Mouse (Mus musculus): ENCODE measurements around the gene Fsd1. TPM values are rescaled to one million over a fixed set of nuclear protein-coding genes. Genes with fewer than 3 reads are reported as not detected.

The Fsd1 gene
- total RNA-seq, 4 experiments from 2014 or later = 0.87 to 3.4 (median 2.9) TPM

DNA sequence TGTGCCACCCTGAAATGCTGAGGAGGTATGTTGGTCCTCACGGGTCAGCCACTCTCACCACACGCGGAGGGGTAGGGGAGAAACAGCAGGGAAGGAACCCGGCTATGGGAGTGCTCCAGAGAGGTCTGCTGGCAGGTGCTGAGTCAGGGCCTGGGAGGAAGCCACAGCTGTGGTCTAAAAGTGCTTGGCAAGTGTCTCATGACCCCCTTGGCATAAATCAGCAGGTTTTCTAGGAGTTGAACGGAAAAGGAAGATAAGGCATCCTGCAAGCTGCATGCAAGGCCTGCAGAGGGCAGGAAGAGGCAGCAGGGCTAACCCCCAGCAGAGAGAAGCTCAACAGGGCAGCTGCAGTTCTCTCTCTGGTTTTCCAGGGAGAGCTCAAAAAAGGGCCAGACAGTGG, 44.6 kb downstream of the Fsd1 start:
- DNase-seq = peak; percentile 50

DNA sequence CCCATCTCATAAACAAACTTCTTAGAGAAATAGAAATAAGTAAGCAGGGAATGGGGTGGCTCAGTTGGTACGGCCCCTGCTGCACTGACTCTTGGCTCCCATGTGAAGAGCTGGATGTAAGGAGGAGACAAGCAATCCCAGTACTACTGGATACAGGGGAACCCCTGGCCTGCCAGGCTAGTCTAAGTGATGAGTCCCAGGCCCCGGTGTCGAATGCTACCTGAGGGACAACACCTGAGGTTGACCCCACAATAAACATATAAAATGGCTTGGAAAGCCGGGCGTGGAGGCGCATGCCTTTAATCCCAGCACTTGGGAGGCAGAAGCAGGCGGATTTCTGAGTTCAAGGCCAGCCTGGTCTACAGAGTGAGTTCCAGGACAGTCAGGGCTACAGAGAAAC, 45.1 kb downstream of the Fsd1 start:
- DNase-seq = peak; percentile 13

DNA sequence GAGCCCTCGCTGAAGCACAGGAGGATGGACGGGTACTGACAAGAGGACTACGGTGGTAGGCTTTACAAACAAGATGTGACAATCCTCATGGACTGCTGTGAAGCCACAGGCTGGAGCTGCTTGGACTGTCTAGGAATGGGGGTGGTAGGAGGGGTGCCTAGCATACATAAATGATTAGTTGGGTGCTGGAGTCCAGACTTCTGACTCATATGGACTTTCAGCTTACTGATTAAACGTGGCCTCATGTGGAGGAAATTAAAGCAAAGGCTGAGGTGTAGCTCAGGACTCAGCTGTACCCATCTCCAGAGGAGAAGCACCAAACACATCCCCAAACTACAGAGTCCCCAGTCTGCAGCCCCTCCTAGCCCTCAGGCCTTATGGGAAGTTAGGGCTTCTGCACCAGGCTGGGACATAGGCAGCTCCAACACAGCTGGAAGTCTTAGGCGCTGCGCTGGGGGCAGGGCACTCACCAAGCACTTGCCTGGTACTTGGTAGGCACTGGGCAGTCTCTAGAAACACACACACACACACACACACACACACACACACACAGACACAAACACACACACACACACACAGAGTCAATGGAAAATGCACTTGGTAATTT, 45.9 kb downstream of the Fsd1 start:
- DNase-seq = no peak

DNA sequence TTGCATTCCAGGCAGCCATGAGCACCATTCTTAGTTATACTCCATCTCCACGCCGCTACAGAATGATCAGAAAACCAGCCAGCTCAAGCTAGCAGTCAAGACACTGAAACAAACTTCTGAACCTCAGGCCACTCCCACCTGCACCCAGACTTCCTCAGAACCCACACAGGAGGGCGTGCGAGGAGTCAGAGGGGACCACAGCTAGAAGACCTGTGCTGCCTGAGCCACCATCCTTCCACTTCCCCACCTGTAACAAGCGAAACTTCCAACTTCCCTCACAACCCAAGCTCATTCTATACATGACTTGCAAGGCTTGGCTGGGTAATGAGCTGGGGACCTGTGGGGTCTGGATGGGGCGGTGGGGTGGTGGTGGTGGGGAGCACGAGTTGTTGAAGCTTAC, 46.5 kb downstream of the Fsd1 start:
- DNase-seq = no peak

DNA sequence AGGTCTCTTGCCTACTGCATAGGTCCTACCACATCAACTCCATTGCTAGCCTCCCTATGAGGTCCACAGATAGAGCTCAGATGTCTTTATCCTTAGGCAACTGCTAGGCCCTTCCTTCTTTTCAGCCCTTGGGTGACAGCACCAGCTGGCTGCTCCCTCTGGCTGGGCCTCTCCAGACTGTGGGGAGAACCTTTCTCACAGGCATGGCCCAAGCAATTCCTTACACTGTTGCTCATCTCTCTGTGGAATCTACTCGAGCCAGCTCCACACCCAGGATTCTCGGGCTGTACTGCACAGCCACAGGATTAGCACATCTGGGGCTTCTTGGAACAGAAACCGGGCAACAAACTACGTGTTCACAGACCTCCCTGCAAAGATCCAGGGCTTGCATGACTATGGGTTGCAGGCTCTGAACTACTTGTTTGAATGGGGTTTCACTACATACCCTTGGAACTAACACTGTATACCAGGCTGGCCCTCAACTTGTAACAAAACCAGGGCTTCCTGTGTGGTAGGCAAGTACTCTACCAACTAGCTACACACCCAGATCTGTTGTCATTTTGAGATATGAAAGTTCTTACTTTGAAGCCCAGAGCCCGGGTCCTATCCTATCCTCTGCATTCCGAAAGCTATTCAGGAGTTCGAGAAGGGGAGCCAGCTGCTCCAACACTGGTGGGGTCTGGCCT, 47.9 kb downstream of the Fsd1 start:
- DNase-seq = peak; percentile 10

DNA sequence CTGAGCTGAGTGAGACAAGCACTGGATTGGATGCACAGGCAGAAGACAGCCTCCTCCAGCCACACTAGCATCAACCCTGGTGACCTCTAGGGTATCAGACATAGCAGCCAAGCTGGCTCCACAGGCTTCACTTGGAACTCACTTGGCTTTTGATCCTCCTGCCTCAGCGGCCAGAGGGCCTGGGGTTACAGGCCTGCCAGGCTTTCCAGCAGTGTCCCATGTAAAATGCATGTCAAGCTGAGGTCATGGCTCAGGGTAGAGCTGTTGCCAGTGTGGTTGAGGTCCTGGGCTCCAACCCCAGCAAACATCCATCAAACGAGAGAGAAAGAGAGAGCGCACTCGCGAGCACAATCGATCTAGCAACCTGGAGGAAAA, 48.4 kb downstream of the Fsd1 start:
- DNase-seq = peak; percentile 10

DNA sequence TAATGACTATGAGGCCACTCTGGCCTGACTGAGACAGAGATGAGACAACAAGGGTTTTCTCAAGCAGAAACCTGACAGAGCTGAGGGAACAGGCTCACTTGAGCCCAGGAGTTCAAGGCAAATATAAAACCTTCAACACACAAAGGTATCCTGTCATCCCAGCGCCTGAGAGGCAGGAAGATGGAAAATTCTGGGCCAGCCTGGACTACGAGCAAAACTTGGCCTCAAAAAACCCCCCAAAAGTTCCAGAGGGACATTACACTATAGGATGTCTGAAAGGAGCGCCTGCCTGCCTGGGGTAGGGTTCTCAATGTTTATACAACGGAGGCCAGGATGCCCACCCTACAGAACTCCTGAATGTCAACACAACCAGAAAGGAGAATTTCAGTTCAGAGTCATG, 48.9 kb downstream of the Fsd1 start:
- DNase-seq = no peak

DNA sequence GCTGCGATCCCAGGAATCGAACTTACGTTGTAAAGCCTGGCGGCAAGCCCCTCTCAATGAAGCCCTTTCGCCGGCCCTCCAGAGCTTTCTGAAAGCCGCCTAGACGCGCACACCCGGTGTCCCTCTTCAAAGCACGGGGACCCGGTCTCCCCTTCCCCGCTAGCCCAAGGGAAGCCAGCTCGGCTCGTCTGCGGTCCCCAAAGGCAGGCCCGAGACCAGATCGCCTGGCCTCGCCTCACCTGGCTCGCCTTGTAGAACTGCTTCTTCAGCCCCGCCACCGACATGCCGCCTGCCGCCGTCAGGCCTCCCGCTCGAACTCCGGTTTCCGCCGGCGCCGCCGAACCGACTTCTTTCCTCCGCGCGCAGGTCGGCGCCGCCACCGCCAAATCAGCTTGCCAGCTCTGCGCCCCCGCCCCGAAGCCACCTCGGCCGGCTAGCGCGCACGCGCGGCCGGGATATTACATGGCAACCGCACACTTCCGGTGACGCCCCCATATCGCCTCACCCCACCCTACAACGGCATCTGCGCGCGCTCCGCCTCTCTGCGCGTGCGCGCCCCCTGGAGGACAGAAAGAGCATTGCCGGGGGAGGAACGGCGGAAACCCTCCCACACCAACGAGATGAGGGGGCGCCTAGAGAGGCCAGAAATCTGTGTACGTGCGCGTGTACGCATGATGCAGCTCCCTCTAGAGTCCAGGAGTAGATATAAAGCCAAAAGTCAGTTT, 50.0 kb downstream of the Fsd1 start, which contains the start of gene Sh3gl1:
Sh3gl1 (minus strand) TSS at position 460 of the 725 bp plus-strand sequence.
- peak; percentile 99 for DNase-seq

DNA sequence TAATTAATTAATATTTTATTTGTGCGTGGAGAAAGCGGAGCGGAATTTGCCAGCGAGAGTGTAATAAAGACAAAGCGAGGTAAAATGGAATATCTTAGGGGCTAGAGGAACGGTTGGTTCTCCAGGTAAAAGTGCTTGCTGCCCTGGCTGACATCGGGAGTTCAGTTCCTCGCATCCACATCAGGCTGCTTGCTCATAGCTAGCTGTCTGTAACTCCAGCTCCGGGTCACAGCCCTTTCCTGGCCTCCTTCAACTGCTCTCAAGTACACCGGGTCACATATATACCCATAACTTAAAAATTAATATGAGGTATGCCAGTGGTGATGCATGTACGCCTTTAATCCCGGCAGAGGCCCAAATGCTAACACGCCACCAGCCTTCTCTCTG, 50.6 kb downstream of the Fsd1 start:
- no peak for DNase-seq

DNA sequence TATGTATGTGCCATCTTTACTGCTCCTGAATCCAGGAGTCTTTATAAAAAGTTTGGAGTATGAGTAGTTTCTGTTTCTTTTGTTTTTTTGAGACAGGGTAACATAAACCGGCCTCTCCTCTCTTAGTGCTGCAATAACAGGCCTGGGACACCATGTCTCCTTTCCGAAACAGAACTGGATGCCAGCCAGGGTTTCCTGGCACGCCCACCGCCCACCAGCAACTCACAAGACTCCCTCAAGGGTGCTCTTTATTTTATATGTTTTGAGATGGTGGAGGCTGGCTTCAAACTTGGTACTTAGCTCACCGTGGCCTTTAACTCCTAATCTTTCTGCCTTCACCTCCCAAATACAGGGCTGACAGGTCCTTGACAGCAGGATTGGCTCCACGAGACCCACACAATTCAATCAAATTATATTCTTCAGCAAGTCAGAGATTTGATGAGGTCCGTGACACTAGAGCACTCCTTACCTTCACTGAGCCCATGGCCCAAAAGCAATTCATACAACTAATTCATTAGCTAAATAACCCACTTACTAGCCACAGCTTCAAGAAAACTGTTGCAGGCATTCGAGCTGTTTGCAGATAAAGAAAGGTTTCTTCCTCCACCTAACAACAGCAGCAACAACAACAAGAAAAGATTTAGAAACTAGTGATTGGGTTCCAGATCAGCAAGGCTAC, 52.4 kb downstream of the Fsd1 start:
- DNase-seq = no peak

DNA sequence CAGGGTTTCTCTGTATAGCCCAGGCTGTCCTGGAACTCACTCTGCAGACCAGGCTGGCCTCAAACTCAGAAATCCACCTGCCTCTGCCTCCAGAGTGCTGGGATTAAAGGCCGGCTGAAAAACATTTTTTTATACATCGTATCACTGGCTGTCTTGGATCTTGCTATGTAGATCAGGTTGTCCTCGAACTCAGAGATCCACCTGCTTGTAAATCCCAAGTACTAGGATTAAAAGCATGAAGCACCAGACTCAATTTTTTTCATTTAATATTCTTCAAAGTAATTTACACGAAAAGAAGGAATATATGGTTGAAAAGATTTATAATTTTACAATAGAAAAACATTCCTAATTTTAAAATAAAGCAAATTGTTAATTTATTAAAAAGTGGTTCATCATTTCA, 53.0 kb downstream of the Fsd1 start:
- DNase-seq = no peak

DNA sequence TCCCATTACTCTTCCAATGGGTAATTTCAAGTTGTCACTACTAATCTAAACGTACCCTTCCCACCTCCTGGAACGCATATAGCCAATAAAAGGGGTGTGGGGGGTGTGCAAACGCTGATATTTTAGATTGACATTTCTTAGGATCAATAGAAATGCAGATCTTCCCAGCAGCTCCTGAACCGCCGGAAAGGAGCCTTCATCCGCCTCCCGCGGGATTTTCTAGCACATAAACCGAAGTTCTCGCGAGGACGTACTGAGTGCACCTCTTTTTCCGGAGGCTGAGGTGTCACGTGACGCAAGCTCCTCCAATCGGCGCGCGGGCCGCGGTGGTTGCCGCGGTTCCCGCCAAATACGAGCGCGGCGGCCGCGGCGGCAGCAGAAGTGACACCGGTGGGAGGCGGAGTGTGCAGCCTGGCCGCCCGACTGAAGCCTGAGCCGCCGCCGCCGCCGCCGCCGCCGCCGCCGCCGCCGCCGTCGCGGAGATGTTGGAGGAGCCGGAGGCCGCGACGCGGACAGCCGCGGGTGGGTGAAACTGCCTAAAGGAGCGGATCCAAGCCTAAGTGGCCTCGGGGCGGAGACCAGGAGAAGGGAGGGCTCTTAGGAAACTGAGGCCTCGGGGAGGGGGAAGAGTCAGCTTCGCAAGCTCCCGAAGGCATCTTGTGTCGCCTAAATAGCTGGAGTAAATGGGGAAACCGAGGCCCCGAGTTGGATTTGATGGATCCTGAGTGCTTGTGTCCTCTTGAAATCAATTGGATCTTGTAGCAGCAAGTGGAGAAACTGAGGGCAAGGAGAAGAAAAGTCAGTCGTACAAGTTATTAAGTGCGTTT, 53.9 kb downstream of the Fsd1 start, which contains the start of gene Chaf1a:
Chaf1a (plus strand) TSS at position 410 of the 827 bp plus-strand sequence.
- DNase-seq = peak; percentile 98

DNA sequence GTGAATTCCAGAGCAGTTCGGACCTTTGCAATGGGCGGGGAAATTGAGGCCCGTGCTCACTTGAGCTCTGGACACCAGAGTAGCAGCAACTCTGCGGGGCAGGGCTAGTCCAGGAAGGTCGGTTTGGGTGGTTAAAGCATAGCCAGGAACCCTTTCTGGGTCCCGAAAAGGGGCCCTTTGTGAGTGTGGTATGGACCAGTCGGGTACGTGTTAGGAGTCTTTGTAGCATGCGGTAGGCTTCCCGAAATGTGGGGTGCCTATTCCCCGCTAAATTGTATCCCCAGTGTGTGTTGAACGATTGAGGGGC, 54.5 kb downstream of the Fsd1 start:
- no peak for DNase-seq

Other genes with a start within 250 kb of the Fsd1 start
- gene Adgre4, start 236.5 kb upstream of the Fsd1 start, total RNA-seq (2022) = under 1 TPM; 0.23 to 0.99 (median 0.59) TPM
- gene Zfp119a, start 107.6 kb upstream of the Fsd1 start, total RNA-seq (2022) = 1 to 10 TPM; 6.7 to 9.8 (median 8.3) TPM
- gene Zfp959, start 94.4 kb upstream of the Fsd1 start, total RNA-seq (2022) = 1 to 10 TPM; 3.7 to 9.2 (median 6.3) TPM
- gene Zfp119b, start 37.0 kb upstream of the Fsd1 start, total RNA-seq (2022) = 1 to 10 TPM; 2.9 to 7.1 (median 4.9) TPM
- 1 to 10 TPM in 3 of 4 experiments, under 1 TPM in 1; 0.49 to 2.0 (median 1.5) TPM for gene Ebi3, start 33.9 kb upstream of the Fsd1 start, total RNA-seq (2022)
- 10 to 100 TPM; 18.6 to 21.4 (median 20.3) TPM for gene Yju2, start 27.4 kb upstream of the Fsd1 start, total RNA-seq (2022)
- 1 to 10 TPM; 1.7 to 4.8 (median 3.0) TPM for gene Shd, start 16.0 kb upstream of the Fsd1 start, total RNA-seq (2022)
- 1 to 10 TPM; 4.8 to 9.3 (median 6.8) TPM for gene Stap2, start 19.1 kb downstream of the Fsd1 start, total RNA-seq (2022)
- 100 to 1,000 TPM; 101 to 119 (median 110) TPM for gene Mpnd, start 19.2 kb downstream of the Fsd1 start, total RNA-seq (2022)
- gene Sh3gl1, start 50.1 kb downstream of the Fsd1 start, total RNA-seq (2022) = 10 to 100 TPM; 44.3 to 52.5 (median 49.9) TPM
- gene Chaf1a, start 53.9 kb downstream of the Fsd1 start, total RNA-seq (2022) = 1 to 10 TPM; 3.8 to 6.0 (median 4.3) TPM
- gene Ubxn6, start 88.5 kb downstream of the Fsd1 start, total RNA-seq (2022) = 10 to 100 TPM; 67.6 to 93.5 (median 82.6) TPM
- gene Hdgfl2, start 93.1 kb downstream of the Fsd1 start, total RNA-seq (2022) = 100 to 1,000 TPM in 1 of 4 experiments, 10 to 100 TPM in 3; 55.6 to 123 (median 80.3) TPM
- 100 to 1,000 TPM in 1 of 4 experiments, 10 to 100 TPM in 3; 45.4 to 191 (median 87.0) TPM for gene Plin4, start 123.3 kb downstream of the Fsd1 start, total RNA-seq (2022)
- 10 to 100 TPM; 20.4 to 32.6 (median 26.9) TPM for gene Plin5, start 131.1 kb downstream of the Fsd1 start, total RNA-seq (2022)
- 10 to 100 TPM; 14.5 to 34.6 (median 16.4) TPM for gene Lrg1, start 135.5 kb downstream of the Fsd1 start, total RNA-seq (2022)
- gene Sema6b, start 153.8 kb downstream of the Fsd1 start, total RNA-seq (2022) = 10 to 100 TPM in 2 of 4 experiments, 1 to 10 TPM in 2; 6.6 to 12.7 (median 10.9) TPM
- gene Tnfaip8l1, start 176.0 kb downstream of the Fsd1 start, total RNA-seq (2022) = 1 to 10 TPM; 2.2 to 4.2 (median 3.8) TPM
- gene Mydgf, start 197.4 kb downstream of the Fsd1 start, total RNA-seq (2022) = 10 to 100 TPM; 49.4 to 62.3 (median 54.2) TPM
- 10 to 100 TPM; 35.6 to 41.4 (median 39.6) TPM for gene Dpp9, start 232.4 kb downstream of the Fsd1 start, total RNA-seq (2022)